Mouse (Mus musculus): ENCODE data around the gene 6030408B16Rik. TPM values are rescaled to one million over a fixed set of nuclear protein-coding genes. Genes with fewer than 3 reads are reported as not detected.

6030408B16Rik gene
- total RNA-seq, 1 experiment, result 0.22 TPM

- no peak overlapping the region for H3K27ac ChIP-seq (ENCODE audit: insufficient read depth, low read depth, low read length, poor library complexity, severe bottlenecking)
- H3K9me3 ChIP-seq (ENCODE audit: control insufficient read depth, insufficient read depth, low read depth, low read length), result no peaks in the 10 kb centered on the region
- H3K36me3 ChIP-seq (ENCODE audit: control insufficient read depth, insufficient read depth, low read length, poor library complexity, severe bottlenecking), result peaks cover 5% of the 10 kb centered on the region; the same call in 1 of the 2 replicates
- H3K4me1 ChIP-seq (ENCODE audit: control insufficient read depth in 2 of 2, insufficient read depth in 2 of 2, low read length in 2 of 2, poor library complexity in 1 of 2), result peaks cover 6 to 33% of the 10 kb centered on the region in 2 experiments
- H3K9ac ChIP-seq (ENCODE audit: insufficient read depth, low read depth, low read length, poor library complexity, severe bottlenecking), result no peak overlapping the region
- no peak for DNase-seq (ENCODE audit: low read depth, low spot score)
- no peak overlapping the region for H3K4me3 ChIP-seq (ENCODE audit: insufficient read depth in 1 of 2, low read depth in 1 of 2, low read length in 2 of 2, poor library complexity in 1 of 2, severe bottlenecking in 1 of 2)
- no peak for TF ChIP-seq CHD2 (IDR thresholded peaks at IDR 0.05; ENCODE audit: low read depth, low read length)
- in situ Hi-C loops (cut with MboI; ENCODE audit: low sequenced_read_pairs in 2 of 2, unreplicated experiment in 2 of 2), result no loop called here
These were observed 34.6 kb upstream of the 6030408B16Rik start for GRCm38 (mm10) chr15:101258420-101258819.

- TF ChIP-seq CHD2 (IDR thresholded peaks at IDR 0.05; ENCODE audit: low read depth, low read length) (no peak), ZC3H11A (IDR thresholded peaks at IDR 0.05; ENCODE audit: borderline replicate concordance, low read depth, low read length) (no peak), HCFC1 (IDR thresholded peaks at IDR 0.05; ENCODE audit: borderline replicate concordance, insufficient read depth, low read length) (no peak), MAFK (IDR thresholded peaks at IDR 0.05; ENCODE audit: insufficient read depth, low read depth, low read length) (no peak), ZNF384 (IDR thresholded peaks at IDR 0.05; ENCODE audit: low read depth, low read length) (no peak)
- Histone ChIP-seq H3K9ac (ENCODE audit: insufficient read depth, low read depth, low read length, poor library complexity, severe bottlenecking) (no peak overlapping the region), H3K4me1 (ENCODE audit: control insufficient read depth in 2 of 2, insufficient read depth in 2 of 2, low read length in 2 of 2, poor library complexity in 1 of 2) (peaks cover 6 to 29% of the 10 kb centered on the region in 2 experiments), H3K36me3 (ENCODE audit: control insufficient read depth, insufficient read depth, low read length, poor library complexity, severe bottlenecking) (peaks cover 5% of the 10 kb centered on the region; the same call in 1 of the 2 replicates), H3K4me3 (ENCODE audit: insufficient read depth in 1 of 2, low read depth in 1 of 2, low read length in 2 of 2, poor library complexity in 1 of 2, severe bottlenecking in 1 of 2) (no peak overlapping the region), H3K27ac (ENCODE audit: insufficient read depth, low read depth, low read length, poor library complexity, severe bottlenecking) (no peak overlapping the region), H3K9me3 (ENCODE audit: control insufficient read depth, insufficient read depth, low read depth, low read length) (no peaks in the 10 kb centered on the region)
- DNase-seq (ENCODE audit: low read depth, low spot score), result no peak
- in situ Hi-C loops (cut with MboI; ENCODE audit: low sequenced_read_pairs in 2 of 2, unreplicated experiment in 2 of 2), result no loop called here
These were observed 33.1 kb upstream of the 6030408B16Rik start for GRCm38 (mm10) chr15:101259922-101260321.

GRCm38 (mm10) chr15:101260387-101260786, 32.6 kb upstream of the 6030408B16Rik start:
- H3K4me1 ChIP-seq (ENCODE audit: control insufficient read depth in 2 of 2, insufficient read depth in 2 of 2, low read length in 2 of 2, poor library complexity in 1 of 2), result peaks cover 6 to 28% of the 10 kb centered on the region in 2 experiments
- H3K9ac ChIP-seq (ENCODE audit: insufficient read depth, low read depth, low read length, poor library complexity, severe bottlenecking), result no peak overlapping the region
- TF ChIP-seq ZNF384 (IDR thresholded peaks at IDR 0.05; ENCODE audit: low read depth, low read length) (no peak), MAFK (IDR thresholded peaks at IDR 0.05; ENCODE audit: insufficient read depth, low read depth, low read length) (no peak), HCFC1 (IDR thresholded peaks at IDR 0.05; ENCODE audit: borderline replicate concordance, insufficient read depth, low read length) (no peak), ZC3H11A (IDR thresholded peaks at IDR 0.05; ENCODE audit: borderline replicate concordance, low read depth, low read length) (no peak), CHD2 (IDR thresholded peaks at IDR 0.05; ENCODE audit: low read depth, low read length) (no peak)

GRCm38 (mm10) chr15:101260874-101261622, 32.0 kb upstream of the 6030408B16Rik start:
- Histone ChIP-seq H3K9ac (ENCODE audit: insufficient read depth, low read depth, low read length, poor library complexity, severe bottlenecking) (0 out of 2 replicates have a peak overlapping the region, but pooled peaks have one; percentile 20), H3K36me3 (ENCODE audit: control insufficient read depth, insufficient read depth, low read length, poor library complexity, severe bottlenecking) (peaks cover 5% of the 10 kb centered on the region; the same call in 1 of the 2 replicates), H3K4me1 (ENCODE audit: control insufficient read depth in 2 of 2, insufficient read depth in 2 of 2, low read length in 2 of 2, poor library complexity in 1 of 2) (peaks cover 11 to 29% of the 10 kb centered on the region in 2 experiments), H3K9me3 (ENCODE audit: control insufficient read depth, insufficient read depth, low read depth, low read length) (no peaks in the 10 kb centered on the region), H3K4me3 (ENCODE audit: insufficient read depth in 1 of 2, low read depth in 1 of 2, low read length in 2 of 2, poor library complexity in 1 of 2, severe bottlenecking in 1 of 2) (no peak overlapping the region), H3K27ac (ENCODE audit: insufficient read depth, low read depth, low read length, poor library complexity, severe bottlenecking) (peak overlapping the region; percentile 6; the same call in 1 of the 2 replicates)
- in situ Hi-C loops (cut with MboI; ENCODE audit: low sequenced_read_pairs in 2 of 2, unreplicated experiment in 2 of 2), result no loop called here
- TF ChIP-seq HCFC1 (IDR thresholded peaks at IDR 0.05; ENCODE audit: borderline replicate concordance, insufficient read depth, low read length) (no peak), ZNF384 (IDR thresholded peaks at IDR 0.05; ENCODE audit: low read depth, low read length) (0 out of 2 replicates have a peak, but pooled peaks have one; percentile 25)
- no peak for DNase-seq (ENCODE audit: low read depth, low spot score)

More at GRCm38 (mm10) chr15:101260387-101260786, 32.6 kb upstream of the 6030408B16Rik start:
- in situ Hi-C loops (cut with MboI; ENCODE audit: low sequenced_read_pairs in 2 of 2, unreplicated experiment in 2 of 2), result no loop called here
- no peak for DNase-seq (ENCODE audit: low read depth, low spot score)
- Histone ChIP-seq H3K9me3 (ENCODE audit: control insufficient read depth, insufficient read depth, low read depth, low read length) (no peaks in the 10 kb centered on the region), H3K27ac (ENCODE audit: insufficient read depth, low read depth, low read length, poor library complexity, severe bottlenecking) (no peak overlapping the region), H3K36me3 (ENCODE audit: control insufficient read depth, insufficient read depth, low read length, poor library complexity, severe bottlenecking) (peaks cover 5% of the 10 kb centered on the region; the same call in 1 of the 2 replicates), H3K4me3 (ENCODE audit: insufficient read depth in 1 of 2, low read depth in 1 of 2, low read length in 2 of 2, poor library complexity in 1 of 2, severe bottlenecking in 1 of 2) (no peak overlapping the region)

All from ES-E14 (cell line).